Mouse (Mus musculus): ENCODE measurements around the gene Myom3. TPM values are rescaled to one million over a fixed set of nuclear protein-coding genes. Genes with fewer than 3 reads are reported as not detected.
"Not testable (repeated sequence)": the region's sequence is repeated elsewhere in the genome, so short reads cannot be mapped to it uniquely, and the experiment has no call there.

Gene Myom3
- polyA plus RNA-seq (2016; fragmentation: Nextera tagmentation; extraction: Ambion mirVana) = 0.35 and 1.5 TPM in 2 replicates

GRCm38 (mm10) chr4:135759356-135759976, at the start of gene Myom3:
Myom3 (plus strand) TSS chr4:135759715.
- H3K27ac ChIP-seq = no peak within 1 kb of the TSS
- H3K4me3 ChIP-seq = no peak within 1 kb of the TSS
- no peak for ATAC-seq (ENCODE audit: low FRiP score)
- H3K9me3 ChIP-seq (replicated peaks) = no peaks in the 10 kb centered on the region
- peaks cover 10% of the 10 kb centered on the region for H3K4me1 ChIP-seq
- no peak within 1 kb of the TSS for H3K9ac ChIP-seq
- no peak within 1 kb of the TSS for H3K4me2 ChIP-seq (replicated peaks)
- no peaks in the 10 kb centered on the region for H3K36me3 ChIP-seq
- WGBS = 61% methylated on average over 10 of the region's 10 CpGs
- H3K27me3 ChIP-seq = peaks cover 13% of the 10 kb centered on the region; the same call in 1 of the 2 replicates

DNA sequence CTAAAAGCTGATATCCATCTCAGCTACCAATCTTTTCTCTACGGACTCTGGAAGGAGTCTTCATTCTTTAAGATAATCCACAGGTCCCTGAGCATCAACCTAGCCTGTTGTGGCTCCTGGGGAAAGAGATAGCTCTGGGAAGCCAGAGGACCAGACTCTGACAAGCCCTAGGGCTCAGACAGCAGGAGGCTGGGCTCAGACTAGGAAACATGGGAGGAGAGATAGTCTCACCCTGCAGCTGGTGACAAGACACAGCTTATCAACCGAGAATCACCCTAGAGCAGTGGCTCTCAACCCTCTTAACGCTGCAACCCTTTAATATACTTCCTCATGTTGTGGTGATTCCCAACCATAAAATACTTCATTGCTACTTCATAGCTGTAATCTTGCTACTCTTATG, 49.1 kb upstream of the Myom3 start:
- no peak for ATAC-seq (ENCODE audit: low FRiP score)
- Histone ChIP-seq H3K9me3 (replicated peaks) (no peaks in the 10 kb centered on the region; the same call in 1 of the 2 replicates), H3K36me3 (no peaks in the 10 kb centered on the region), H3K9ac (no peak overlapping the region), H3K4me1 (no peaks in the 10 kb centered on the region), H3K4me3 (no peak overlapping the region), H3K27ac (no peak overlapping the region), H3K27me3 (no peaks in the 10 kb centered on the region), H3K4me2 (replicated peaks) (no peak overlapping the region)
- 78% methylated on average over 3 of the region's 3 CpGs for WGBS

- Histone ChIP-seq H3K36me3 (no peaks in the 10 kb centered on the region), H3K4me2 (replicated peaks) (no peak overlapping the region), H3K27ac (no peak overlapping the region), H3K27me3 (no peaks in the 10 kb centered on the region), H3K9me3 (replicated peaks) (no peaks in the 10 kb centered on the region; the same call in 1 of the 2 replicates), H3K4me3 (no peak overlapping the region), H3K4me1 (no peaks in the 10 kb centered on the region), H3K9ac (no peak overlapping the region)
- ATAC-seq (ENCODE audit: low FRiP score) = no peak
- WGBS = 91% methylated on average over 8 of the region's 8 CpGs
These were observed 44.7 kb upstream of the Myom3 start for GRCm38 (mm10) chr4:135714776-135715175.

GRCm38 (mm10) chr4:135716438-135716837, 43.1 kb upstream of the Myom3 start:
- H3K4me3 ChIP-seq; H3K4me2 ChIP-seq (replicated peaks); H3K4me1 ChIP-seq; ATAC-seq (ENCODE audit: low FRiP score); H3K9ac ChIP-seq; H3K9me3 ChIP-seq (replicated peaks); H3K36me3 ChIP-seq; H3K27ac ChIP-seq; H3K27me3 ChIP-seq: not testable (repeated sequence)
- 95% methylated on average over 11 of the region's 11 CpGs for WGBS

DNA sequence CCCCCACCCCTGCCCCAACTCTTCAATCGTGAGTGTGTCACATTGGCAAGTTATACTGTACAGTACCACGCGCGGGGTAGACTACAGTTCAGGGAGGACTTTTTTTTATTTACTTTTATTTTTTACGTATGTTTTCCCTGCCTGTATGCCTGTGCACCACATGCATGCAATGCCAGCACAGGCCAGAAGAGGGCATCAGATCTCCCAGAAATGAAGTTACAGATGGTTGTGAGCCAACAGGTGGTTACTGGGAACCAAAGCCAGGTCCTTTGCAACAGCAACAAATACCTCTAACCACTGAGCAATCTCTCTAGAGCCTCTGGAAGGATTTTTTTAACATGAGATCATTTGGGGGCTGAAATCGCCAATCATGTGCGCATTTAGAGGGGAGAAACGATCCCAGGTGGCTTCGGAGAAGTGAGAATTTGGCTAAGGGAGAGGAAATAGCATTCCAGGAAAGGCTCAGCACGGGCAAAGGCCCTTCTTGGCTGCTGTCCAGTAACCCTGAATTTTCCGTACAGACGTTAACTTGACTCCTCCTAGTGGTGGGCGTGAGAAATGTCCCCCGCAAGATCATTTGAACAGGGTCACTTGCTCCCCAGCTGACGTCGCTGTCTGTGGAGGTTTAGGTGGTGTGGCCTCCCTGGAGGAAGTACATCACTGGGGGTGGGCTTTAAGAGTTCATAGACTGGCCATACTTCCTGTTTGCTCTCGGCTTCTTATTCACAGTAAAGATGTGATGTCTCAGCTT, 36.8 kb upstream of the Myom3 start:
- 0 out of 2 replicates have a peak, but pooled peaks cover 4% of the 10 kb centered on the region for H3K9me3 ChIP-seq (replicated peaks)
- no peaks in the 10 kb centered on the region for H3K36me3 ChIP-seq
- H3K4me1 ChIP-seq = no peaks in the 10 kb centered on the region
- no peak overlapping the region for H3K4me3 ChIP-seq
- WGBS = 81% methylated on average over 17 of the region's 17 CpGs
- H3K27ac ChIP-seq = no peak overlapping the region
- no peak overlapping the region for H3K4me2 ChIP-seq (replicated peaks)
- no peak overlapping the region for H3K9ac ChIP-seq
- no peak for ATAC-seq (ENCODE audit: low FRiP score)
- H3K27me3 ChIP-seq = no peaks in the 10 kb centered on the region

DNA sequence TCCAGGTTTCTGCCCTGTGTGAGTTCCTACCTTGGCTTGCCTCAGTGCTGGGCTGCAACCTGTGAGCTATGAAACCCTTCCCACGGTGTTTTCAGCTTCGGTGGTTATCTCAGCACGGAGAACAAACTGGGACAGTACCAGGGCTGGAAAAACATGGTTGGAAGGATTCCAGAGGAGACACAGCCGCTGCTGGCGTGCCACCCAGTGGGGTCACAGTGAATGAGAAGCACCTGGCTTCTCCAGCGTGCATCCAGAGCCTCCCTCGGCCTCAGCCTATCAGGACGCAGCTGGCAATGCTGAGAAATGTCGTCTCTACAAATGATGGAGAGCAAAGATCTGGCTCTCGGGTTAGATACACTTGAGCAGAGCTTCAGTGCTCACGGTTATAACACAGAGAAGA, 33.1 kb upstream of the Myom3 start:
- Histone ChIP-seq H3K9me3 (replicated peaks) (0 out of 2 replicates have a peak, but pooled peaks cover 4% of the 10 kb centered on the region), H3K27ac (no peak overlapping the region), H3K4me3 (no peak overlapping the region), H3K9ac (no peak overlapping the region), H3K27me3 (no peaks in the 10 kb centered on the region; the same call in 1 of the 2 replicates), H3K36me3 (no peaks in the 10 kb centered on the region), H3K4me2 (replicated peaks) (no peak overlapping the region), H3K4me1 (no peaks in the 10 kb centered on the region)
- WGBS = 76% methylated on average over 11 of the region's 11 CpGs
- ATAC-seq (ENCODE audit: low FRiP score) = no peak

GRCm38 (mm10) chr4:135727817-135728216, 31.7 kb upstream of the Myom3 start, which contains the start of gene Il22ra1:
Il22ra1 (plus strand) TSS chr4:135728172.
- Histone ChIP-seq H3K36me3 (no peaks in the 10 kb centered on the region), H3K27ac (no peak within 1 kb of the TSS), H3K9me3 (replicated peaks) (0 out of 2 replicates have a peak, but pooled peaks cover 2% of the 10 kb centered on the region), H3K4me2 (replicated peaks) (no peak within 1 kb of the TSS), H3K4me3 (no peak within 1 kb of the TSS), H3K4me1 (no peaks in the 10 kb centered on the region), H3K27me3 (no peaks in the 10 kb centered on the region; the same call in 1 of the 2 replicates), H3K9ac (no peak within 1 kb of the TSS)
- 51% methylated on average over 14 of the region's 14 CpGs for WGBS
- no peak for ATAC-seq (ENCODE audit: low FRiP score)

- ATAC-seq (ENCODE audit: low FRiP score) = no peak
- Histone ChIP-seq H3K27me3 (no peaks in the 10 kb centered on the region; the same call in 1 of the 2 replicates), H3K27ac (no peak overlapping the region), H3K4me1 (no peaks in the 10 kb centered on the region), H3K4me3 (no peak overlapping the region), H3K9ac (no peak overlapping the region), H3K4me2 (replicated peaks) (no peak overlapping the region), H3K36me3 (no peaks in the 10 kb centered on the region), H3K9me3 (replicated peaks) (peaks cover 5% of the 10 kb centered on the region; the same call in 1 of the 2 replicates)
- 76% methylated on average over 9 of the region's 9 CpGs for WGBS
These were observed 29.3 kb upstream of the Myom3 start for GRCm38 (mm10) chr4:135730204-135730603.

GRCm38 (mm10) chr4:135730951-135731350, 28.6 kb upstream of the Myom3 start:
- H3K4me1 ChIP-seq = no peaks in the 10 kb centered on the region
- H3K9me3 ChIP-seq (replicated peaks) = peaks cover 5% of the 10 kb centered on the region; the same call in 1 of the 2 replicates
- no peak overlapping the region for H3K4me3 ChIP-seq
- H3K9ac ChIP-seq = no peak overlapping the region
- no peak for ATAC-seq (ENCODE audit: low FRiP score)
- no peak overlapping the region for H3K27ac ChIP-seq
- H3K27me3 ChIP-seq = no peaks in the 10 kb centered on the region; the same call in 1 of the 2 replicates
- 71% methylated on average over 8 of the region's 8 CpGs for WGBS
- H3K36me3 ChIP-seq = no peaks in the 10 kb centered on the region
- no peak overlapping the region for H3K4me2 ChIP-seq (replicated peaks)

- H3K4me3 ChIP-seq = no peak overlapping the region
- H3K4me1 ChIP-seq = no peaks in the 10 kb centered on the region
- WGBS = 97% methylated on average over 14 of the region's 14 CpGs
- no peak overlapping the region for H3K9ac ChIP-seq
- H3K9me3 ChIP-seq (replicated peaks) = peaks cover 5% of the 10 kb centered on the region; the same call in 1 of the 2 replicates
- no peaks in the 10 kb centered on the region; the same call in 1 of the 2 replicates for H3K27me3 ChIP-seq
- ATAC-seq (ENCODE audit: low FRiP score) = no peak
- no peak overlapping the region for H3K27ac ChIP-seq
- no peak overlapping the region for H3K4me2 ChIP-seq (replicated peaks)
- H3K36me3 ChIP-seq = no peaks in the 10 kb centered on the region
These were observed 25.6 kb upstream of the Myom3 start for GRCm38 (mm10) chr4:135733901-135734300.

- Histone ChIP-seq H3K9ac (no peak overlapping the region), H3K27ac (no peak overlapping the region), H3K27me3 (no peaks in the 10 kb centered on the region), H3K4me3 (no peak overlapping the region), H3K4me1 (no peaks in the 10 kb centered on the region), H3K36me3 (no peaks in the 10 kb centered on the region), H3K9me3 (replicated peaks) (peaks cover 5% of the 10 kb centered on the region; the same call in 1 of the 2 replicates), H3K4me2 (replicated peaks) (no peak overlapping the region)
- ATAC-seq (ENCODE audit: low FRiP score) = no peak
- 84% methylated on average over 3 of the region's 3 CpGs for WGBS
These were observed 22.6 kb upstream of the Myom3 start for GRCm38 (mm10) chr4:135736903-135737302.

DNA sequence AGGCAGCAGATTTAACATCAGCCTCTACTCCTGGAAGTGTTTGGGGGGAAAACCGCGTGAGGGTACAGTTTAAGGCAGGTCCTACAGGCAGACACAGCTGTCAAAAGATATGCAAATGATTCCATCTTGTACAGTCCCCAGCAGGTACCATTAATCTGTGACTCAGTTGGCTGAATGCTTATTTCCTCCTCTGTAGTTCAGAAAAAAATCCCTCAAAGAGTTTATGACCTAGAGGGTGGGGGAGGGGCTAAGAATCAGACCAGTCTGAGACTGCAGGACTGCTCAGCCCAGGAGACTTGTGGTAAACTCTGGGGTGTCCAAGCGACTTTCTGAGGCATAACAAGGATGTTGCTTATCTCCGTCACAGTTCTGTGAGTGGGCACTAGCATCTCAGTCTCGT, 21.3 kb upstream of the Myom3 start:
- no peak overlapping the region for H3K27ac ChIP-seq
- H3K36me3 ChIP-seq = no peaks in the 10 kb centered on the region
- H3K27me3 ChIP-seq = no peaks in the 10 kb centered on the region
- 67% methylated on average over 5 of the region's 5 CpGs for WGBS
- no peak overlapping the region for H3K4me3 ChIP-seq
- no peaks in the 10 kb centered on the region for H3K4me1 ChIP-seq
- no peak overlapping the region for H3K9ac ChIP-seq
- H3K9me3 ChIP-seq (replicated peaks) = peaks cover 5% of the 10 kb centered on the region; the same call in 1 of the 2 replicates
- ATAC-seq (ENCODE audit: low FRiP score) = no peak
- no peak overlapping the region for H3K4me2 ChIP-seq (replicated peaks)

Data from hindbrain, embryonic 12.5 days (tissue).